13 mouse cellular contexts compared by ENCODE assay signal in genomic region chr15:5671781-5672180, GRCm38 (mm10).
"Had no signal": no experiment of that assay in that cellular context is flagged by ENCODE, and none has a peak within 500 bp of the region (broad histone marks: within the 10 kb centered on the region; RNA-seq: fewer than 3 reads in every experiment).

No protein-coding gene starts in this region.

- ATAC-seq: liver, postnatal 0 days; lung, postnatal 0 days; midbrain, embryonic 15.5 days had no signal

- DNase-seq: kidney, adult 9 months; kidney, postnatal 36 days; layer of hippocampus, adult 9-11 months; layer of hippocampus, postnatal 36 days; liver; liver, embryonic 13.5 days; liver, postnatal 0 days; lung, postnatal 36 days; retina, postnatal 1 day; right cerebral cortex, postnatal 4 days; thymus, postnatal 14 days had no signal
